Mouse (Mus musculus): ENCODE data around the gene Ifit3b. TPM values are rescaled to one million over a fixed set of nuclear protein-coding genes. Genes with fewer than 3 reads are reported as not detected.
"Not testable (repeated sequence)": the region's sequence is repeated elsewhere in the genome, so short reads cannot be mapped to it uniquely, and the experiment has no call there.

Ifit3b gene
- polyA plus RNA-seq, 1 experiment from 2014 or later: 0.30 TPM

GRCm38 (mm10) chr19:34636933-34637557, 29.3 kb downstream of the Ifit3b start:
- peak; percentile 82 for ATAC-seq
- H3K27me3 ChIP-seq (replicated peaks; ENCODE audit: control insufficient read depth, insufficient read depth, low read length): no peaks in the 10 kb centered on the region
- no peak overlapping the region for H3K4me2 ChIP-seq (ENCODE audit: low read length)
- H3K36me3 ChIP-seq (ENCODE audit: control insufficient read depth, insufficient read depth): no peaks in the 10 kb centered on the region
- no peak overlapping the region for H3K4me3 ChIP-seq (replicated peaks; ENCODE audit: low read length)
- no peak overlapping the region for H3K27ac ChIP-seq (ENCODE audit: low read length)
- 9% methylated on average over 3 of the region's 3 CpGs for WGBS
- H3K9ac ChIP-seq (replicated peaks; ENCODE audit: low read depth, low read length): no peak overlapping the region
- no peaks in the 10 kb centered on the region for H3K9me3 ChIP-seq (ENCODE audit: control insufficient read depth, low read length)
- no peaks in the 10 kb centered on the region for H3K4me1 ChIP-seq (replicated peaks; ENCODE audit: control insufficient read depth, insufficient read depth, low read length)

GRCm38 (mm10) chr19:34640623-34641022, 32.9 kb downstream of the Ifit3b start, which contains the start of the genes Ifit1bl2 and Ifit1:
Gene Ifit1bl2, minus strand, starts transcription at chr19:34640743.
Gene Ifit1, plus strand, starts transcription at chr19:34640871.
- 63% methylated on average over 4 of the region's 4 CpGs for WGBS
- ATAC-seq: no peak
- Histone ChIP-seq H3K4me1 (replicated peaks; ENCODE audit: control insufficient read depth, insufficient read depth, low read length) (no peaks in the 10 kb centered on the region), H3K4me3 (replicated peaks; ENCODE audit: low read length) (no peak within 1 kb of the TSS), H3K27me3 (replicated peaks; ENCODE audit: control insufficient read depth, insufficient read depth, low read length) (no peaks in the 10 kb centered on the region), H3K4me2 (ENCODE audit: low read length) (no peak within 1 kb of the TSS), H3K9ac (replicated peaks; ENCODE audit: low read depth, low read length) (no peak within 1 kb of the TSS), H3K9me3 (ENCODE audit: control insufficient read depth, low read length) (no peaks in the 10 kb centered on the region), H3K27ac (ENCODE audit: low read length) (no peak within 1 kb of the TSS), H3K36me3 (ENCODE audit: control insufficient read depth, insufficient read depth) (no peaks in the 10 kb centered on the region)

GRCm38 (mm10) chr19:34642616-34643015, 34.8 kb downstream of the Ifit3b start:
- no peak overlapping the region for H3K27ac ChIP-seq (ENCODE audit: low read length)
- H3K9ac ChIP-seq (replicated peaks; ENCODE audit: low read depth, low read length): no peak overlapping the region
- no peaks in the 10 kb centered on the region for H3K27me3 ChIP-seq (replicated peaks; ENCODE audit: control insufficient read depth, insufficient read depth, low read length)
- no peak for ATAC-seq
- no peaks in the 10 kb centered on the region for H3K36me3 ChIP-seq (ENCODE audit: control insufficient read depth, insufficient read depth)
- H3K4me1 ChIP-seq (replicated peaks; ENCODE audit: control insufficient read depth, insufficient read depth, low read length): no peaks in the 10 kb centered on the region
- H3K4me2 ChIP-seq (ENCODE audit: low read length): no peak overlapping the region
- H3K9me3 ChIP-seq (ENCODE audit: control insufficient read depth, low read length): no peaks in the 10 kb centered on the region
- no peak overlapping the region for H3K4me3 ChIP-seq (replicated peaks; ENCODE audit: low read length)
- 84% methylated on average over 5 of the region's 5 CpGs for WGBS

GRCm38 (mm10) chr19:34647630-34648029, 39.9 kb downstream of the Ifit3b start:
- H3K27me3 ChIP-seq (replicated peaks; ENCODE audit: control insufficient read depth, insufficient read depth, low read length); H3K4me1 ChIP-seq (replicated peaks; ENCODE audit: control insufficient read depth, insufficient read depth, low read length); H3K4me3 ChIP-seq (replicated peaks; ENCODE audit: low read length); H3K9ac ChIP-seq (replicated peaks; ENCODE audit: low read depth, low read length); H3K36me3 ChIP-seq (ENCODE audit: control insufficient read depth, insufficient read depth); H3K9me3 ChIP-seq (ENCODE audit: control insufficient read depth, low read length); H3K27ac ChIP-seq (ENCODE audit: low read length); ATAC-seq; H3K4me2 ChIP-seq (ENCODE audit: low read length): not testable (repeated sequence)
- WGBS: 92% methylated on average over 6 of the region's 8 CpGs

- no peaks in the 10 kb centered on the region for H3K9me3 ChIP-seq (ENCODE audit: control insufficient read depth, low read length)
- H3K4me1 ChIP-seq (replicated peaks; ENCODE audit: control insufficient read depth, insufficient read depth, low read length): no peaks in the 10 kb centered on the region
- no peaks in the 10 kb centered on the region for H3K27me3 ChIP-seq (replicated peaks; ENCODE audit: control insufficient read depth, insufficient read depth, low read length)
- ATAC-seq: no peak
- WGBS: 86% methylated on average over 3 of the region's 3 CpGs
- no peak overlapping the region for H3K9ac ChIP-seq (replicated peaks; ENCODE audit: low read depth, low read length)
- no peak overlapping the region for H3K27ac ChIP-seq (ENCODE audit: low read length)
- H3K4me3 ChIP-seq (replicated peaks; ENCODE audit: low read length): no peak overlapping the region
- H3K4me2 ChIP-seq (ENCODE audit: low read length): no peak overlapping the region
- H3K36me3 ChIP-seq (ENCODE audit: control insufficient read depth, insufficient read depth): no peaks in the 10 kb centered on the region
Observed at GRCm38 (mm10) chr19:34650276-34650675, 42.5 kb downstream of the Ifit3b start.

- H3K4me1 ChIP-seq (replicated peaks; ENCODE audit: control insufficient read depth, insufficient read depth, low read length): no peaks in the 10 kb centered on the region
- H3K9me3 ChIP-seq (ENCODE audit: control insufficient read depth, low read length): no peaks in the 10 kb centered on the region
- ATAC-seq: no peak
- H3K27me3 ChIP-seq (replicated peaks; ENCODE audit: control insufficient read depth, insufficient read depth, low read length): no peaks in the 10 kb centered on the region
- H3K27ac ChIP-seq (ENCODE audit: low read length): no peak overlapping the region
- H3K4me2 ChIP-seq (ENCODE audit: low read length): no peak overlapping the region
- H3K36me3 ChIP-seq (ENCODE audit: control insufficient read depth, insufficient read depth): no peaks in the 10 kb centered on the region
- H3K9ac ChIP-seq (replicated peaks; ENCODE audit: low read depth, low read length): no peak overlapping the region
- 87% methylated on average over 6 of the region's 6 CpGs for WGBS
- no peak overlapping the region for H3K4me3 ChIP-seq (replicated peaks; ENCODE audit: low read length)
Observed at GRCm38 (mm10) chr19:34650997-34651396, 43.2 kb downstream of the Ifit3b start.

GRCm38 (mm10) chr19:34655227-34655805, 47.5 kb downstream of the Ifit3b start:
- no peak overlapping the region for H3K9ac ChIP-seq (replicated peaks; ENCODE audit: low read depth, low read length)
- no peaks in the 10 kb centered on the region for H3K36me3 ChIP-seq (ENCODE audit: control insufficient read depth, insufficient read depth)
- WGBS: 88% methylated on average over 10 of the region's 10 CpGs
- no peak overlapping the region for H3K4me2 ChIP-seq (ENCODE audit: low read length)
- no peak overlapping the region for H3K4me3 ChIP-seq (replicated peaks; ENCODE audit: low read length)
- H3K9me3 ChIP-seq (ENCODE audit: control insufficient read depth, low read length): no peaks in the 10 kb centered on the region
- H3K27me3 ChIP-seq (replicated peaks; ENCODE audit: control insufficient read depth, insufficient read depth, low read length): no peaks in the 10 kb centered on the region
- no peak for ATAC-seq
- H3K27ac ChIP-seq (ENCODE audit: low read length): no peak overlapping the region
- H3K4me1 ChIP-seq (replicated peaks; ENCODE audit: control insufficient read depth, insufficient read depth, low read length): no peaks in the 10 kb centered on the region

- H3K4me1 ChIP-seq (replicated peaks; ENCODE audit: control insufficient read depth, insufficient read depth, low read length): no peaks in the 10 kb centered on the region
- 34% methylated on average over 2 of the region's 2 CpGs for WGBS
- H3K36me3 ChIP-seq (ENCODE audit: control insufficient read depth, insufficient read depth): no peaks in the 10 kb centered on the region
- H3K4me2 ChIP-seq (ENCODE audit: low read length): no peak overlapping the region
- no peaks in the 10 kb centered on the region for H3K9me3 ChIP-seq (ENCODE audit: control insufficient read depth, low read length)
- H3K9ac ChIP-seq (replicated peaks; ENCODE audit: low read depth, low read length): no peak overlapping the region
- no peak overlapping the region for H3K27ac ChIP-seq (ENCODE audit: low read length)
- H3K4me3 ChIP-seq (replicated peaks; ENCODE audit: low read length): no peak overlapping the region
- no peak for ATAC-seq
- no peaks in the 10 kb centered on the region for H3K27me3 ChIP-seq (replicated peaks; ENCODE audit: control insufficient read depth, insufficient read depth, low read length)
Observed at GRCm38 (mm10) chr19:34656511-34657298, 48.9 kb downstream of the Ifit3b start.

- Histone ChIP-seq H3K9me3 (ENCODE audit: control insufficient read depth, low read length) (no peaks in the 10 kb centered on the region), H3K9ac (replicated peaks; ENCODE audit: low read depth, low read length) (0 out of 2 replicates have a peak overlapping the region, but pooled peaks have one; percentile 26), H3K27me3 (replicated peaks; ENCODE audit: control insufficient read depth, insufficient read depth, low read length) (no peaks in the 10 kb centered on the region), H3K36me3 (ENCODE audit: control insufficient read depth, insufficient read depth) (no peaks in the 10 kb centered on the region), H3K27ac (ENCODE audit: low read length) (no peak overlapping the region), H3K4me3 (replicated peaks; ENCODE audit: low read length) (peak overlapping the region; percentile 42), H3K4me1 (replicated peaks; ENCODE audit: control insufficient read depth, insufficient read depth, low read length) (no peaks in the 10 kb centered on the region), H3K4me2 (ENCODE audit: low read length) (peak overlapping the region; percentile 47)
- peak; percentile 98 for ATAC-seq
- 14% methylated on average over 13 of the region's 13 CpGs for WGBS
Observed at GRCm38 (mm10) chr19:34662067-34662507, 54.3 kb downstream of the Ifit3b start.

Measured in forebrain, embryonic 16.5 days (tissue).